Mouse (Mus musculus) stomach, embryonic 16.5 days (tissue): ENCODE measurements around the gene Ccdc169. TPM values are rescaled to one million over a fixed set of nuclear protein-coding genes. Genes with fewer than 3 reads are reported as not detected.

Source experiments
- ATAC-seq: fragments of 200-750 bp; cut with Nextera tagmentation; 2 replicates; pipeline ENCODE4 v1.8.0; 2017; ENCODE audit warnings: moderate number of reproducible peaks, moderate TSS enrichment; ENCODE audit not compliant: insufficient read depth, low FRiP score
- H3K27ac ChIP-seq: fragments of 300-500 bp; sonication (generic); 2 replicates; pipeline ENCODE4 v1.5.1; 2014; ENCODE audit warnings: low read length
- H3K27me3 ChIP-seq: fragments of 300-500 bp; sonication (generic); 2 replicates; pipeline ENCODE4 v1.6.1; 2014; ENCODE audit warnings: low read length, control low read depth, mixed read lengths; ENCODE audit not compliant: control insufficient read depth, insufficient read depth
- H3K36me3 ChIP-seq: fragments of 300-500 bp; sonication (generic); 2 replicates; pipeline ENCODE4 v1.6.1; 2014; ENCODE audit warnings: low read length; ENCODE audit not compliant: control insufficient read depth, insufficient read depth
- H3K4me1 ChIP-seq: fragments of 300-500 bp; sonication (generic); 2 replicates; pipeline ENCODE4 v1.6.1; 2014; ENCODE audit warnings: low read length, control low read depth, mixed read lengths; ENCODE audit not compliant: control insufficient read depth, insufficient read depth
- H3K4me2 ChIP-seq: fragments of 300-500 bp; sonication (generic); 2 replicates; pipeline ENCODE4 v1.6.1; 2014; ENCODE audit warnings: low read depth, low read length, mixed read lengths
- H3K4me3 ChIP-seq: fragments of 300-500 bp; sonication (generic); replicated peaks from 2 replicates; pipeline ENCODE4 v1.5.1; 2014; ENCODE audit warnings: mild to moderate bottlenecking, low read length
- H3K9ac ChIP-seq: fragments of 300-500 bp; sonication (generic); 2 replicates; pipeline ENCODE4 v1.6.1; 2014; ENCODE audit warnings: low read length
- H3K9me3 ChIP-seq: fragments of 300-500 bp; sonication (generic); replicated peaks from 2 replicates; pipeline ENCODE4 v1.6.1; 2016; ENCODE audit warnings: low read length, control low read depth; ENCODE audit not compliant: control insufficient read depth
- WGBS: fragments of 180-500 bp; shearing (Covaris S2); extraction: QIAGEN DNeasy Blood & Tissue Kit; methylation state at CpG from one replicate; pipeline ENCODE4 v1.1.7; 2014; 5-methylcytosine and 5-hydroxymethylcytosine counted together
- polyA plus RNA-seq: library from polyadenylated mRNA; unstranded; fragments of >200 nt; fragmentation: Nextera tagmentation; extraction: Ambion mirVana; gene quantifications from 2 replicates; pipeline ENCODE4 v1.2.1, GENCODE M21; 2015

Gene Ccdc169
- polyA plus RNA-seq, 1 experiment from 2014 or later: not detected

DNA sequence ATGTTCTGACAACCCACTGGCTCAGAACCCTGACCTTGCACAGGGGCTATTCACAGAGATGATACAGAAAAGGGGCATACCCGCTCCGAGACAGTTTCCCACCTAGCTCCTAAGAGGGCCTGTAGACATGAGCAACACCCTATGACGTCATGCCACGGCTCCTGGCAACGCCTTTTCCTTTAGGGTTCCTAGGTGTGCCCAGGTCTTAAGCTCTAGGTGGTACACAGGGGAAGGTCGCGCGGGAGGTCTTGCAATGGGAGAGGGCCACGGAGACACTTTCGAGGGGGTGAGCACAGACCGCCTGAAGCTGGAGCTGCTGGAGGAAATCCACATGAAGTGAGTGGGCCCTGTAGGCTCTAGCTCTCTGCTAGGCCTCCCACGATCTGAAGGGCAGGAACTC lies 2.7 kb downstream of the Ccdc169 start:
- H3K27me3 ChIP-seq: no peaks in the 10 kb centered on the region

DNA sequence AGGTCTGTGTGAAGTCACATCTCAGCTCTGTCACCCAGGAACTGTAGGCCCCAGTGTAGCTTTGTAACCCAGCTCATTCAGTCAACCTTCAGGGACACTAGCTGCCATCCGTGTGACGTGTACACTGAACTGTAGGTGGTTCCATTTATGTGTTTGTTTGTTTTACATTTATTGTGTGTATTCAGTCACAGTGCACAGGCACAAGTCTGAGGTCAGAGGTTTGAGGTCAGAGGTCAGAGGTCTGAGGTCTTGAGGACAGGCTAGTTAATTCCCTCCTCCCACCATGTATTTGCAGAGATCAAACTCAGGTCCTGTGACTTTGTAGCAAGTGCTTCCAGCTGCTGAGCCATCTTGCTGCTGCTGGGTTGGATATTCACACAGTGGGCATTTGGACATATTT lies 4.3 kb downstream of the Ccdc169 start:
- no peak overlapping the region for H3K27ac ChIP-seq
- H3K27me3 ChIP-seq: no peaks in the 10 kb centered on the region
- 79% methylated on average over 2 of the region's 2 CpGs for WGBS
- H3K9me3 ChIP-seq: no peaks in the 10 kb centered on the region
- no peak overlapping the region for H3K4me3 ChIP-seq
- no peak for ATAC-seq
- H3K36me3 ChIP-seq: peaks cover 8% of the 10 kb centered on the region
- no peak overlapping the region for H3K9ac ChIP-seq
- H3K4me2 ChIP-seq: no peak overlapping the region
- H3K4me1 ChIP-seq: no peaks in the 10 kb centered on the region

More for the DNA sequence above, 2.7 kb downstream of the Ccdc169 start:
- 96% methylated on average over 12 of the region's 12 CpGs for WGBS
- Histone ChIP-seq H3K4me3 (no peak overlapping the region), H3K27ac (no peak overlapping the region), H3K9me3 (no peaks in the 10 kb centered on the region), H3K36me3 (peaks cover 19% of the 10 kb centered on the region), H3K4me2 (no peak overlapping the region), H3K9ac (no peak overlapping the region), H3K4me1 (no peaks in the 10 kb centered on the region)
- ATAC-seq: no peak

DNA sequence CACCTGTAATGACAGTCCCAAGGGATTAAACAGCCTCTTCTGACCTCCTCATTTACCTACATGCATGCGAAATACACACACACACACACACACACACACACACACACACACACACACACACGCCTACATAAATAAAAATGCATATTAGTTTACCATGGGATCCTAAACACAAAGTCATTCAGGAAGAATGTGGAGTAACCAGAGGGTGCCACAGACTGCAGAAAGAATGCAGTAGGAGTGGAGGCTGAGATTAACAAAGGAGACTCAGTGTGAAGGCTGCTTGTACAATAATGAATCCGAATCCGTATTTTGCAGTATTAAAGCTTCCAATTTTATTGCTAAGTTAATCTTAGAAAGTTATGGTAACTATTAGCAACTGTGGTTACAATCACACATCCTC lies 7.8 kb downstream of the Ccdc169 start:
- no peak overlapping the region for H3K9ac ChIP-seq
- no peaks in the 10 kb centered on the region for H3K36me3 ChIP-seq
- no peak overlapping the region for H3K4me3 ChIP-seq
- H3K27me3 ChIP-seq: no peaks in the 10 kb centered on the region
- H3K4me2 ChIP-seq: no peak overlapping the region
- ATAC-seq: no peak
- no peaks in the 10 kb centered on the region for H3K9me3 ChIP-seq
- H3K4me1 ChIP-seq: no peaks in the 10 kb centered on the region
- WGBS: 75% methylated on average over 4 of the region's 4 CpGs
- no peak overlapping the region for H3K27ac ChIP-seq

DNA sequence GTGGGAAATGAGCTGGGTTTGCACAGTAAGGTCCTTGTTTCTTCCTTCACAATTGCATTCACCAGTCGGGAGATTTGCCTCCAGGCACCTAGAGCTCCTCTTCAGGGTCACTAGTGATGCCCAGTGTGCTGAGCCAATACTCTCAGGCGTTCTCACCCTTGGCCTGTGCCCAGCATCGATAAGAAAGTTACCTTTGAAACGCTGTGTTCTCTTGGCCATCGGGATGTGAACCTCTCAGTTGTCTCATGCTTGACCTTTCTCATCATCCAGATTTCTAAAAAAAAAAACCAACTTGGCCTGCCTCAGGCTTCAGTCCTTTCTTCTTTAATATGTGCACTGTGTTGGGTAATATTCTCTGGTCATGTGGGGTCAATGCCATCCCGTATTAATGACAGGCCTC lies 9.3 kb downstream of the Ccdc169 start:
- no peak for ATAC-seq
- no peaks in the 10 kb centered on the region for H3K9me3 ChIP-seq
- 79% methylated on average over 6 of the region's 6 CpGs for WGBS

DNA sequence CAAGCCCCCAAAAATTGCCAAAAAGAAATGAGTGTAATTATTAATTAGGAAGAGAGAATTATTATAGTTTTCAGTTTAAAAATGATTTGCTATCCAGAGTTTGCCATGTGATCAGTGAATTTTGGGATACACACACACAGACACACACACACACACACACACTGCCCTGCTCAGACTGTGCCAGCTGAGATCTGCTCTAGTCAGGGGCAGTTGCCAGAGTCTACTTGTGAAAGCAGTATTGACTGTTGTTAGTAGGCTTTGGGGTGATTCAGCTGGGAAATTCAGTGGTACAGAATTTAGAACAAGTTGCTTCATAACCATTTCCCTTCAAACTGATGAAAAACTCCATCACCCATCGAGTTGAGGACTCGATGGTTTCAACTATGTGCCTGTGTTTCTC lies 10.0 kb downstream of the Ccdc169 start:
- Histone ChIP-seq H3K9ac (no peak overlapping the region), H3K36me3 (no peaks in the 10 kb centered on the region), H3K27ac (no peak overlapping the region), H3K4me2 (no peak overlapping the region), H3K4me3 (no peak overlapping the region), H3K9me3 (no peaks in the 10 kb centered on the region), H3K27me3 (no peaks in the 10 kb centered on the region), H3K4me1 (no peaks in the 10 kb centered on the region)
- 91% methylated on average over 2 of the region's 2 CpGs for WGBS
- ATAC-seq: no peak

More for the DNA sequence above, 9.3 kb downstream of the Ccdc169 start:
- H3K4me2 ChIP-seq: no peak overlapping the region
- no peaks in the 10 kb centered on the region for H3K4me1 ChIP-seq
- no peaks in the 10 kb centered on the region for H3K36me3 ChIP-seq
- H3K4me3 ChIP-seq: no peak overlapping the region
- H3K27ac ChIP-seq: no peak overlapping the region
- H3K9ac ChIP-seq: no peak overlapping the region
- no peaks in the 10 kb centered on the region for H3K27me3 ChIP-seq

DNA sequence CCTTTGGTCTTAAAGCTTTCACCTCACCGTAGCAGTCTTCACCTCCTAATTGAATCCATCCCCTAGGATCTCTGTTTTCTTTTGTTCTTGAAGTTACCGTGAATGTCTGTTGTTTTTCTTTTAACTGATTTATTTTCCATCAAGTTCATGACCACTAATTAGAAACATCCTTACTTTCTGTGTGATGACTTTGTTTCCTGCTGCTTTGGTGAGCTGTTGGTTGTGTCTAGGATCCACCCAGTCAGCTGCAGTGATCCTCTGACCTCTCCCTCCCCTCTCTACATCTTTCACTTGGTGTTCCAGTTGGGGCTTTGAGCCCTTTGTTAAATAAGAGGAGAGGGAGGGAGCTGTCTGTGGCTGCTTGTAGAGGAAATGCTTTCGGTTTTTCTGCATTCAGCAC lies 11.0 kb downstream of the Ccdc169 start:
- no peak overlapping the region for H3K4me3 ChIP-seq
- 40% methylated on average over 3 of the region's 3 CpGs for WGBS

DNA sequence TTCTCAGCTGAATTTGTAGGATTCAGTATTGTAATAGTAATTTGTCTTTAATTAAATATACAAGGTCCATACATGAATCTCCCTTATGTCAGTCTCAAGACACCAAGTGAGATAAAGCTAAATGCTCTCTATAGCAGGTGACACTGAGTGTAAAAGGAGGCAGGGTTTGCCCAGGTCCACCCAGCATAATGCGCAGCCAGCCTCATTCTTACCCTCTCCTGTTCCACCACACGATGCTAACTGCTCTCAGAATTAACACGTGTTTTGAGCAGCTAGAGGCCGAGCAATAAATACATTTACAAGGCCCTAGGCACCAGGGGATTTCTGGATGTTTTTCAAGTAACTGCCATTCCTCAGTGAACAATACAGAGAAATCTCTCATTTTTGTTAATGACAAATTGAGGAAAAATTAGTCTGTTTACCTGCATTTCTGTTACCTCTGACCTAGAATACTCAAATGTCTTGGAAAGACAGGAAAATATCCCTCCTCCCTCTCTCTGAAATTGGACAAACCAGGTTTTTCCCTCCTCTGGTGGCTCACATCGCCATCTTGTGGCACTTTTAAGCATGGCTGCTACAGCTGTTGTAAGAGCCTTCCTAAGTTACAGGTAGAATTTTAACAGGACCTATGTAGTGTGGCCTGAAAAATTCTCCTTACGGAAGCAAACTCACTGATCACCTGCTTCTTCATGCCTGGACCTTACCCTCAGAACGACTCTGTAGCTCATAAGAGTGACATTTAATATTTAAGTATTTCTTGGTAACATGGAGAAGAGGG lies 14.7 kb downstream of the Ccdc169 start:
- H3K9me3 ChIP-seq: no peaks in the 10 kb centered on the region
- ATAC-seq: no peak
- no peak overlapping the region for H3K9ac ChIP-seq
- no peaks in the 10 kb centered on the region for H3K27me3 ChIP-seq
- 43% methylated on average over 7 of the region's 7 CpGs for WGBS
- no peaks in the 10 kb centered on the region for H3K36me3 ChIP-seq
- H3K4me1 ChIP-seq: no peaks in the 10 kb centered on the region
- H3K4me2 ChIP-seq: no peak overlapping the region
- H3K4me3 ChIP-seq: no peak overlapping the region
- no peak overlapping the region for H3K27ac ChIP-seq

More for the DNA sequence above, 11.0 kb downstream of the Ccdc169 start:
- Histone ChIP-seq H3K27ac (no peak overlapping the region), H3K4me2 (no peak overlapping the region), H3K9ac (no peak overlapping the region), H3K4me1 (no peaks in the 10 kb centered on the region), H3K9me3 (no peaks in the 10 kb centered on the region), H3K27me3 (no peaks in the 10 kb centered on the region), H3K36me3 (no peaks in the 10 kb centered on the region)
- no peak for ATAC-seq

DNA sequence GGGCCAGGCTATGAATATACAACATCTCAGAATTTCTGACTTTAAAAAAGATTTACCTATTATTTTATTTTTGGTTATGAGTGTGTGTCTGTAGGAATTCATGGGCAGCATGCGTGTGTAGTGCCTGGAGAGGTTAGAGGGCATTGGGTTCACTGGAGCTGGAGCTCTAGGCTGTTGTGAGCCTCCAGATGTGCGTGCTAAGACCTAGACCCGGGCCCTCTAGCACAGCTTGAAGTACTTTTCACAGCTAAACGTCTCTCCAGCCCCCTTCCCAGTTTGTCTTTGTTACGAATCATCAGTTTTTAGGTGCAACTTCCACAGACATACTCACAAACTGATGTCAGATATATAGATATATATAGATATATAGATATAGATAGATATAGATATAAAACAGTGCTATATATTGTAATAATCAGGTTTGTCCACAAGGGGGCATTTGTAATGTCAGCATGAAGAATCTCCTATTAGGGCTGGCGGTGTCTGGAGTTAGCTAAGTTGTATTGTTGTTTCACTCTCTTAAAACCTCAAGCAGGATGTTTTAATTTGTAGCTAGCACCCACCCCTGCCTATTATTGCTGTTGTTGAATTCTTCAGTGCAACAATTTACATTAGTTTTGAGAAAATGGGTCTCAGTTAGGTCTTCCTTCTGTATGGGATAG lies 15.7 kb downstream of the Ccdc169 start:
- H3K4me3 ChIP-seq: no peak overlapping the region
- H3K4me2 ChIP-seq: no peak overlapping the region
- no peaks in the 10 kb centered on the region for H3K27me3 ChIP-seq
- no peaks in the 10 kb centered on the region for H3K36me3 ChIP-seq
- WGBS: 61% methylated on average over 6 of the region's 6 CpGs
- no peaks in the 10 kb centered on the region for H3K4me1 ChIP-seq
- H3K9me3 ChIP-seq: no peaks in the 10 kb centered on the region
- H3K9ac ChIP-seq: no peak overlapping the region
- no peak for ATAC-seq
- no peak overlapping the region for H3K27ac ChIP-seq

DNA sequence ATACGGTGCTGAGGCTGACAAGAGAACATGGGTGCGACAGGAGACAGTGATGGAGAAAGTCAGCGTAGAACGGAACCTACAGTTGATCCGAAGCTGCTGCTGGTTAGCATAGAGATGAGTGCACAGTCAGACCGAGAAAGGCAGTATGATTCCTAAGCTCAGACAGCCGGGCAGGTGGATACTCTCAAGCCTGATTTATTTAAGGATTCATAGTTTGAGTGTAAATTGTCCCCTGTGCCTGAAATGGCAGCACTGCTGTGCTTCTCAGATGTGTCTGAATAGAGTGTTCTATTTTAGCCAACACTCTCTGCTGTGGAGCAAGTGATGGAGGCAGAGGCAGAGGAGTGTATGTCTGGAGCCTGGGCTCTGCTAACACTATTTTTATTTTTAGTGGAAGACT lies 17.0 kb downstream of the Ccdc169 start:
- H3K9ac ChIP-seq: no peak overlapping the region
- no peak overlapping the region for H3K4me3 ChIP-seq
- H3K27me3 ChIP-seq: no peaks in the 10 kb centered on the region
- no peak overlapping the region for H3K27ac ChIP-seq
- no peak for ATAC-seq
- H3K4me1 ChIP-seq: no peaks in the 10 kb centered on the region
- H3K4me2 ChIP-seq: no peak overlapping the region
- H3K36me3 ChIP-seq: no peaks in the 10 kb centered on the region
- WGBS: 84% methylated on average over 7 of the region's 7 CpGs
- H3K9me3 ChIP-seq: no peaks in the 10 kb centered on the region
